Mouse (Mus musculus) adrenal gland, adult 2 months (tissue): ENCODE data around the gene Olfr1448. TPM values are rescaled to one million over a fixed set of nuclear protein-coding genes. Genes with fewer than 3 reads are reported as not detected.
"Not testable (repeated sequence)": the region's sequence is repeated elsewhere in the genome, so short reads cannot be mapped to it uniquely, and the experiment has no call there.

ENCODE experiments used
- DNase-seq: peaks from one replicate; pipeline ENCODE4 v3.0.0; 2021
- long read RNA-seq: library from polyadenylated mRNA; stranded (forward); transcript quantifications from one replicate; pipeline ENCODE4 v2.0.0, GENCODE M21; 2021
- polyA plus RNA-seq: library from polyadenylated mRNA; depleted of rRNA; stranded (reverse); fragments of >200 nt; gene quantifications from 2 replicates; pipeline ENCODE4 v1.2.3, GENCODE M21; 2012; rRNA removed
- total RNA-seq, 2 experiments: library from RNA; stranded (reverse); gene quantifications; 2 replicates each; pipeline ENCODE4 v1.2.3; 2021

Gene Olfr1448
- not detected for total RNA-seq
- polyA plus RNA-seq = not detected in 2 replicates
- long read RNA-seq = 0 reads

DNA sequence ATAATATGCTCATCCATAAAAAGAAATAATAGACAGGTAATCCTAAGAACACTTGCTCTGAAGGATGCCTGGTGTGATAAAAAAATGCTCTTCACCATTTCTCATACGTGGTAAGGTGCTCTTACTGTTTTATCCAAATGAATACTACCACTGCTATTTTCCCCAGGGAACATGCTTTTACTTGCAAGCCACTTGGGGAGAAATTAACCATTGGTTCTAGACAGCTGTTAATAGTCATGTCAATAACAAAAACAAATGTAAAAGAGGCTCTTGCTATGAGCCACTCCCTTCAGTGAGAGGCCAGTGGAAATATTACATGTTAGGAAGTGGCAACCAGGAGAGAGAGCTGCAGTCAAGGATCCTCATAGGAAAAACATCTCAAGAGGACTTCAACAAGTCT lies at the start of gene Olfr1448:
Gene Olfr1448 (minus strand): TSS at position 101 of the 400 bp plus-strand sequence.
- no peak for DNase-seq

DNA sequence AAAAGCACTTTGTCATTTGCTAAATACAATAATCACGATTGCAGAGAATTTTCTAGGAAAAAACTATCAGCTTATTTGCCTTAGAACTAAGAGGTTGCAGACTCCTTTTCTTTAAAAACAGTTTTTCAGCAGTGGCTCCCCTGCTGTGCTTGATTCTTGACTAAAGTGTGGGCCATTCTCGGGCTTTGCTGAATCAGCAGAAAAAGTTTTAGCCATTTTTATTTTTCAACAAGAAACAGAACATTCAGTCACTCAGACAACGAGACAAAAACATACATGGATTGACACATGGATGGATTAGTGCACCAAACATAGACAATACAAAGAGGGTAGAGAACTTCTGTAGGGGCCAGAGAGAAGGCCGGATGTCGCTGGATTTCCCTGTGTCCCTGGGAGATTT lies 45.9 kb upstream of the Olfr1448 start:
- DNase-seq = not testable (repeated sequence)

DNA sequence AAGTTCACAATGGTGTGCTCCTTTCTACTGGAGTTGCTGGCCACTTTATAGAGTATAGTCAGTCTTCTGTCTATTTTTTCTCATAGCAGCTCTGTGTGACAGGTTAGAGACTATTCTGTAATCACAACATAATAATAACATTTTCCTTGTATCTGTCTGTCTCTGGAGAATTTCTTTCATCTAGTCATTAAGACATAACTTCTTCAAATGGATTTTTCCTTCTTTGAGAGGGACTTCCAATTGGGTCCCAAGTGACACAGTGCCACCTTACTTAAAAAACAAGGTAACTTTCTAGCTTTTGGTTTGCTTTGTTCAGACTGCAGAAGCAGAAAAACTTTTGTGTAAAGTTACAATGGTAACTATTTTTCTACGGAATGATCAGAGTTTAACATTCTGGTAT lies 25.7 kb upstream of the Olfr1448 start, which contains the start of gene Olfr1450:
Gene Olfr1450 (plus strand): TSS at position 301 of the 400 bp plus-strand sequence.
- no peak for DNase-seq

DNA sequence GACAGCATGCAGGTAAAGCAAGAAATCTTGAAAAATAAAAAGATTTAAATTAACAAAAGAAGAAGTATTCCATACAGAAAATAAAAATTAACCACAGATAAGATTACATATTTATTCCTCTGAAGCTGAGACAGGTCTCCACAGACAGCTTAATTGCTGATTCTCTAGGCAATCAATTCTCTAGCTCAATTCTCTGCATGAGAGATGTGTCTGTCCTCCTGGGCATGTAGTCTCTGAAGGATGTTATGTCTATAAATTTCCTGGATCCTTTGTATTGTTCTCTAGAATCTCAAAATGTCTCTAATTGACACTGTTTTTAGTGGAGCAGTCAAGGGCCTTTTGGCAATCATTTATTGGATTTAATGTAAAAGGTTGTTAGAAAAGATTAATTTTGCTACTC lies 6.3 kb upstream of the Olfr1448 start, which contains the start of gene Olfr1449:
Gene Olfr1449 (plus strand): TSS at position 301 of the 400 bp plus-strand sequence.
- DNase-seq = no peak

DNA sequence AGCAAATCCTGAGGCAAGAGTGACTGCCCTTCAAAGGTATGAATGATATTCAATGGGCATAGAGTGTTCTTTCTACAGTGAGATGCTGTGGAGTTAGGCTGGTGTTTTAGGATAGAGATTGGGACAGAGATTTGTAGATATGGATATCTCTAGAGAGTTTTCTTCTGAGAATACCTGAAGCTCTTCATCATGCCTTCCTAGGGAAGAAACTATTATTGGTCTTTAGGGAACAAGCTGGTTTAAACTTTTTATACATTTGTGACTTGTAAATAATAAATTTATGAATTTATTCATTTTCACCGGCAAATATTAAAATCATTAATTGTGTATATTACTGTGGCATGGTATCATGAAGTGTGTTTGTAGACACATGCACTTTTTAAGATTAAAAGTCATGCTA lies 20.6 kb downstream of the Olfr1448 start, which contains the start of gene Olfr1447:
Gene Olfr1447 (minus strand): TSS at position 101 of the 400 bp plus-strand sequence.
- no peak for DNase-seq

DNA sequence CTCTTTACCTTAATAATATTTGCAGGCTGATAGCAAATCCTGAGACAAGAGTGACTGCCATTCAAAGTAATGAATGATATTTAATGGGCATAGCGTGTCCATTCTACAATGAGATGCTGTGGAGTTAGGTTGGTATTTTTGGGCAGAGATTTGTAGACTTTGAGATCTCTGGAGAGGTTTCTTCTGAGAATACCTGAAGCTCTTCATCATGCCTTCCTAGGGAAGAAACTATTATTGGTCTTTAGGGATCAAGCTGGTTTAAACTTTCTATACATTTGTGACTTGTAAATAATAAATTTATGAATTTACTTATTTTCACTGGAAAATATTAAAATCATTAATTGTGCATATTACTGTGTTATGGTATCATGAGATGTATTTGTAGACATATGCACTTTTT lies 30.8 kb downstream of the Olfr1448 start, which contains the start of gene Olfr1446:
Gene Olfr1446 (minus strand): TSS at position 101 of the 400 bp plus-strand sequence.
- no peak for DNase-seq

DNA sequence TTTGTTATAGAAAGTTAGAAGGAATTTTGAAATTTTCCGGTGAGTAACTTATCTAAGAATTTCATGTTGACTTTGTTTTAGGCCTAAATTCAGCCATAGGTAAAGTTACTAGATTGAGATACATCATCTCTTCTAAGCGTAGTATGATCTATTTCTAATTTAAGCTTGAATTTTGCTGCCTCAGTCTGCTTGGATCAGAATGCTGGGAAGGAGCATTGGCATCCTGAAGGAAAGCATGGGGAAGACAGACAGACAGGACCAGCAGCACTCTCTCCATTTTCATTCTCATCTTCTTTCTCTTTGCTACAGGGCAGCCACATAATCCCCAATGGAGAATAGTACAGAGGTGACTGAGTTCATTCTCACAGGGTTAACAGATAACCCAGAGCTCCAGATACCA lies 40.7 kb downstream of the Olfr1448 start, which contains the start of gene Olfr1445:
Gene Olfr1445 (plus strand): TSS at position 301 of the 400 bp plus-strand sequence.
- no peak for DNase-seq

Other genes starting within 250 kb of the Olfr1448 start
- gene Olfr1443, start 246.3 kb downstream of the Olfr1448 start, total RNA-seq = not detected
- not detected in 2 replicates for gene Olfr1443, start 246.3 kb downstream of the Olfr1448 start, polyA plus RNA-seq
- under 1 TPM; 0.23 to 0.45 TPM for gene Keg1, start 228.6 kb downstream of the Olfr1448 start, total RNA-seq
- gene Keg1, start 228.6 kb downstream of the Olfr1448 start, polyA plus RNA-seq = not detected in 2 replicates
- 1 to 10 TPM; 2.4 to 2.6 TPM for gene Cntf, start 158.8 kb downstream of the Olfr1448 start, total RNA-seq
- gene Cntf, start 158.8 kb downstream of the Olfr1448 start, polyA plus RNA-seq = not detected in 2 replicates
- gene Zfp91, start 128.3 kb downstream of the Olfr1448 start, total RNA-seq = 10 to 100 TPM; 75.0 to 81.0 TPM
- 11.5 and 13.2 TPM in 2 replicates for gene Zfp91, start 128.3 kb downstream of the Olfr1448 start, polyA plus RNA-seq
- gene Lpxn, start 128.2 kb downstream of the Olfr1448 start, total RNA-seq = 1 to 10 TPM; 2.2 to 2.6 TPM
- 1.3 and 1.9 TPM in 2 replicates for gene Lpxn, start 128.2 kb downstream of the Olfr1448 start, polyA plus RNA-seq
- not detected for gene Gm5244, start 77.7 kb downstream of the Olfr1448 start, total RNA-seq
- gene Gm5244, start 77.7 kb downstream of the Olfr1448 start, polyA plus RNA-seq = not detected in 2 replicates
- gene Olfr1444, start 67.1 kb downstream of the Olfr1448 start, total RNA-seq = not detected
- gene Olfr1444, start 67.1 kb downstream of the Olfr1448 start, polyA plus RNA-seq = not detected in 2 replicates
- not detected for gene Olfr1445, start 40.6 kb downstream of the Olfr1448 start, total RNA-seq
- not detected in 2 replicates for gene Olfr1445, start 40.6 kb downstream of the Olfr1448 start, polyA plus RNA-seq
- not detected for gene Olfr1446, start 30.9 kb downstream of the Olfr1448 start, total RNA-seq
- not detected in 2 replicates for gene Olfr1446, start 30.9 kb downstream of the Olfr1448 start, polyA plus RNA-seq
- gene Olfr1447, start 20.7 kb downstream of the Olfr1448 start, total RNA-seq = not detected
- gene Olfr1447, start 20.7 kb downstream of the Olfr1448 start, polyA plus RNA-seq = not detected in 2 replicates
- not detected for gene Olfr1449, start 6.4 kb upstream of the Olfr1448 start, total RNA-seq
- gene Olfr1449, start 6.4 kb upstream of the Olfr1448 start, polyA plus RNA-seq = not detected in 2 replicates
- gene Olfr1450, start 25.8 kb upstream of the Olfr1448 start, total RNA-seq = not detected
- gene Olfr1450, start 25.8 kb upstream of the Olfr1448 start, polyA plus RNA-seq = not detected in 2 replicates
- gene Olfr1451, start 70.6 kb upstream of the Olfr1448 start, total RNA-seq = not detected
- gene Olfr1451, start 70.6 kb upstream of the Olfr1448 start, polyA plus RNA-seq = not detected in 2 replicates
- not detected for gene Olfr1453, start 103.9 kb upstream of the Olfr1448 start, total RNA-seq
- gene Olfr1453, start 103.9 kb upstream of the Olfr1448 start, polyA plus RNA-seq = not detected in 2 replicates
- not detected for gene Olfr1454, start 136.2 kb upstream of the Olfr1448 start, total RNA-seq
- not detected in 2 replicates for gene Olfr1454, start 136.2 kb upstream of the Olfr1448 start, polyA plus RNA-seq
- not detected for gene Olfr1457, start 173.5 kb upstream of the Olfr1448 start, total RNA-seq
- gene Olfr1457, start 173.5 kb upstream of the Olfr1448 start, polyA plus RNA-seq = not detected in 2 replicates
- not detected for gene Olfr1458, start 182.4 kb upstream of the Olfr1448 start, total RNA-seq
- not detected in 2 replicates for gene Olfr1458, start 182.4 kb upstream of the Olfr1448 start, polyA plus RNA-seq
- gene Olfr1459, start 225.1 kb upstream of the Olfr1448 start, total RNA-seq = under 1 TPM; 0.03 to 0.06 TPM
- not detected in 2 replicates for gene Olfr1459, start 225.1 kb upstream of the Olfr1448 start, polyA plus RNA-seq
- not detected for gene Olfr1461, start 238.6 kb upstream of the Olfr1448 start, total RNA-seq
- gene Olfr1461, start 238.6 kb upstream of the Olfr1448 start, polyA plus RNA-seq = not detected in 2 replicates